Mouse (Mus musculus) cerebellum, adult (tissue): ENCODE data around the gene Tlr9.

Experiments
- ATAC-seq: cut with Nextera tagmentation; 2 replicates; pipeline ENCODE4 v1.9.2; 2017; ENCODE audit warnings: mild to moderate bottlenecking, moderate library complexity, mixed read lengths; ENCODE audit not compliant: insufficient number of reproducible peaks, low FRiP score, low TSS enrichment

Gene Tlr9

DNA sequence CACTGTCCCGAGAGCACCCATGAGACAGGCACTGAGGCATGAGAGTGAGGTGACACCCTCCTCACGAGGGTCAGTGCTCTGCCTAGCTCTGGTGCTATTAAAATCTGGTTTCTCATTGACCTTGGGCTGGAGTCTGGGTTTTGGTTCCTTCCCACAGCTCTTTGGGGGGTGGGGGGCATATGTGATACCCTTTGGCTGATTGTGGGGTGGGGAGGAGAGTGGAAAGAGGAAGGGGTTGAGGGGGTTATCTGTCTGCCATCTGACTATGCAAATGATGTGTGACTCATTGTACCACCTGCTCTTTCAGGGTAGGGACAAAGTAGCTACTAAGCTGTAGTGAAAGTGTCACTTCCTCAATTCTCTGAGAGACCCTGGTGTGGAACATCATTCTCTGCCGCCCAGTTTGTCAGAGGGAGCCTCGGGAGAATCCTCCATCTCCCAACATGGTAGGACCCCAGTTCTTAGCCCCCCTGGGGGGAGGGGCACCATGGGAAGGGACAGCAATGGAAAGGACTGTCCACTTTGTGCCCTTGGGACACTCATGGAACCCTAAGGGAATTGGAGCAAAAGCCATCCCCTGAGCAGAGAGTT is at the start of gene Tlr9:
TSS of gene Tlr9 (plus strand) at position 338 of the 591 bp plus-strand sequence.
- no peak for ATAC-seq

DNA sequence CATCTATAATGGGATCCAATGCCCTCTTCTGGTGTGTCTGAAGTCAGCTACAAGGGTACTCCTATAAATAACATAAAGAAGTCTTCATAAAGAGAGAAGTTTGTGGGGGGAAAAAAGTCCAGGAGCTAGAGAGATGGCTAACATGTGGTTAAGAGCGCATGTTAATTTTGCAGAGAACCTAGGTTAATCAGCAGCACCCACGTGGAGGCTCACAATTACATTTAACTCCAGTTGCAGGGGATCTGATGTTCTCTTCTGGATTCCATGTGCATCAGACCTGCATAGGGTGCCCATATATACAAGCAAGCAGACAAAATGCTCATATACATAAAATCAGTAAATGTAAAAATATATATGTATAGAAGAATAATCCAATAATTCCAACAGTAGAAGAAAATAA is 49.0 kb upstream of the Tlr9 start:
- ATAC-seq = no peak

DNA sequence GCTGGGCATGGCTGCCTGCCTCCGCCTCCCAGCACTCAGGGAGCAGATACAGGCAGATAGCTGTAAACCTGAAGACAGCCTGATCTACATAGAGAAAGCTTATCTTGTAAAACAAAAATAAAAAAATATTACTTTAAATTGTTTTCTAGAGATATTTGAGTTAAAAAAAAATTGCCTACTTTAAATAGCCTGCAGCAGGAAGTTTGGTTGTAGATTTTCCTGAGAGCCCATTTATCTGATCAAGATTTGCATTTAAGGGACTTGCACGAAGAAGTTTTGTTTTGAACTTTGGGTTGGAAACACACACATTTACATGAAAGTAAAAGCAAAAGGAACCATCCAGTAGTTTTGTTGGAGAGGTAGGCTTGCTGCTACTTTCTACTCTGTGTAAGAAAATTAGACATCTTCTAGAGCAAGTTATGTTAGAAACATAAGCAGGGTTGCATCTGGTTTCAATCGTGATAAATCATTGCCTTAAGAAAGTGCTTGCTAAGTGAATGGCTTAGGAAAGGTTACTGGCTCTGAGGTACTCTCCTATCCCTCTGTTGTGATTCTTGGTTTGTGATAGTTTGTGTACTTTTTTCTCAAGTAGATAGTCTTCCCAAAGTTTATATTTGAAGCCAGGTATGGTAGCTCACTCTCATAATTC is 46.7 kb upstream of the Tlr9 start:
- ATAC-seq = no peak

DNA sequence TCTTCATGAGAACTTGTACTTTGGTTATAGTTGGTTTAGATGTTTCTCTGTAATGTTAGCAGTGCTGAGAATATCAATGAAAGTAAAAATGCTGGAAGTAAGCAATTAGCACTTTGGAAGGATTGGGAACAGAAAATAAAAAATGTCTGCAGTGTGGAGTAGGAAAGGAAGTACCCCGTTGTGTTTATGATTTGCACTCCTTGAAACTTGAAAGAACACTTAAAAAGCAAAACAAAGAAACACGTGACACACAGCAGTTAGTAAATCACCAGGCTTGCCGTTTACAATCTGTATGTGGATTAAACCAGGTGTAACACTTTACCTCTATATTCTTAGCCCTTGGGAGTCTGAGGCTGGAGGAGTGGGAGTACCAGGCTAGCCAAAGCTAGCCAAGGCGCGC is 45.6 kb upstream of the Tlr9 start:
- no peak for ATAC-seq

DNA sequence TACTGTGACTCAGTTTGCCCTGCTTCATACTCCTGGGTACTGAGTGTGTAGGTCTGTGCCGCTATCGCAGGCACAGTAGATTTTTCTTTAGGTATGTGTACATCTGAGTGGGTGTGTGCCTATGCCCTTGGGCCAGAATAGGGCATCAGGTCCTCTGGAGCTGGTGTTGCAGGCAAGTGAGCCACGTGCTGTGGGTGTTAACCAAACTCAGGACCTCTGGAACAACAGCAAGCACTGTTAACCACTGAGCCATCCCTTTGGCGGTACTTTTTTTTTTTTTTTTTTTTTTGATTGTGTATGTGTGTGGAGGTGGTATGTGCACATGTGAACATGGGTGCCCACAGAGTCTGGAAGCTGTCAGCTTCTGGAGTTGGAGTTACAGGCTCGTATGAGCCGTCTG is 44.6 kb upstream of the Tlr9 start:
- no peak for ATAC-seq

DNA sequence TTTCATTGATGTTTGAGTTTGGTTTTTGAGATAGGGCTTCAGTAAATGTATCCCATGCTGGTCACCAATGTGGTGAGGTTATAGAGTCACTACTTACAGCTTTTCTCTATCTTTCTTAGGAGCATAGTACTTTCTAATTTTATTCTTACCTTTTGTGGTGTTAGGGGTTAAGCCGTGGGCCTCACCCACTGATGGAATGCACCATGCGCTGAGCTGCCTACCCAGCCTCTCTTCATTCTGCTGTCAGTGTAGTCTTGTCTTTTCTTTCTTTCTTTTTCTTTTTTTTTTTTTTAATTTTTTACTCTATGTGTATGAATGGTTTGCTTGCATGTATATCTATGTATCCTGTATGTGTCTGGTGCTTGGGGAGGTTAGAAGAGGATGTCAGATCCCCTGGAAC is 42.9 kb upstream of the Tlr9 start:
- ATAC-seq = no peak

DNA sequence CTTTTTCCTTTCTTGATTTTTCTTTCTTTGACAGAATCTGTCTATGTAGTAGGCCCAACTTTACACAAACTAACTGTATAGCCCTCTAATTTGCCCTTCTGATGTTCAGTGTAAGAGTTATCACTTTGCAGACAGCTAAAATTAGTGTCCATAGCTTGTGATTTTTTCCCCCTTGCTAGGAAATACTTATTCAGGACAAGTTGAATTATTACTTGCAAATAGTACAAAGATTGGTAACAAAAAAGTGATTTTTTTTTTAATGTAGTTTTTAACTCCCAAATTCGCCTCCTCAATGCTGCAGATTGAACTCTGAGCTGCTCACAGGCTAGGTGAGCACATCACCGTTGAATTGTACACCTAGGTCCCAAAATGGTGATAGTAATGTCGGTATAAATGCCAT is 42.4 kb upstream of the Tlr9 start:
- no peak for ATAC-seq

DNA sequence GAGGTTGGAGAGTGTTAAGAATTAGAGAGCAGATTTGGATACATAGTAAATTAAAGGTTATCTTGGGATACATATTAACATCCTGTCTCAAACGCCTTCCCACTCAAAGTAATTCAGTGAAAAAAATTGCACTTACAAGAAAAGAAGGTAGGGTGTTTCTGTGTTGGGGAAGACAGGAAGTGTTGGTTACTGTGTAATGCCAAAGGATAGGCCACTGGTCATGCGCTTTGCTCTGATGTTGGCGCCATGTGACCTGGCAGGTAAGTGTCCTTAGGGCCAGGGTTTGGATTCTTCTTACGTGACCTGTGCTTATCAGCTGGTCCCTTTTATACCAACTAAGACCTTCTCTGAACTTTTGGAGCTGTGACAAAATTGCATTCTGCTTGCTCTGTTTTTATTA is 40.3 kb upstream of the Tlr9 start:
- ATAC-seq = no peak

DNA sequence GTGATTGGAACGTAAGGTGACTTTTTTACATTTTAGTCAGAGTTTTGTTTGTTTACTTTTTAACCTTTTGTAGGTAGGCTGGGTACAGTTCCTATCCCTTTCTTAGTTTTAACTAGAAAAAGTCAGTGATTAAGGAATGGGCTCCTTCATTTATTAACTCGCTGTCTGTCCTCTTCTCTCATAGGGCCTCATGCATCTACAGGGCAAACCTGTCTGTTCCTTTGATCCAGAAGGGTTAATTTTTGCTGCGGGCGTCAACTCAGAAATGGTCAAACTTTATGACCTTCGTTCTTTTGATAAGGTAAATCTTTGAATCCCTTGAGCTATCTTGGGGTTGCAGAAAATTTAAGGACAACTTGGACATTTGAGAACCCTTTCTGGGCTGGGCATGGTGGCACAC is 38.4 kb upstream of the Tlr9 start:
- ATAC-seq = no peak

DNA sequence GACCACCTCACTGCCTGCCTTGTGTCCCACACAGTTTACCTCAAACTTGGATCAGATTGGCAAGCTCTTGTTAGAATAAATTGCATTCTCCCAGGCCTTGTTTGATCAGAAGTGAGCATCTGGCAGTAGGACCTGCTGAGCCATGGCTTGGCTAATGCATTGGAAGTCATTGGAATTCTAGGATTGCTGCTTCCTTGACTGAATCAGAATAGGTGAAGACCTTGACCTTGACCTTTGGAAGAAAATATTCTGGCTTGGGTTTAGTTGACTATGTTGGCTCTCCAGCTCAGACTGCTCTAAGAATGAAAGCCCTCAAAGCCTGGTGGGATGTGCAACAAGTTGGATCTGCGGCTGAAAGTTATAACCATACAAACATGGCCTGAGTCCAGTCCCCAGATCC is 31.0 kb upstream of the Tlr9 start:
- no peak for ATAC-seq

DNA sequence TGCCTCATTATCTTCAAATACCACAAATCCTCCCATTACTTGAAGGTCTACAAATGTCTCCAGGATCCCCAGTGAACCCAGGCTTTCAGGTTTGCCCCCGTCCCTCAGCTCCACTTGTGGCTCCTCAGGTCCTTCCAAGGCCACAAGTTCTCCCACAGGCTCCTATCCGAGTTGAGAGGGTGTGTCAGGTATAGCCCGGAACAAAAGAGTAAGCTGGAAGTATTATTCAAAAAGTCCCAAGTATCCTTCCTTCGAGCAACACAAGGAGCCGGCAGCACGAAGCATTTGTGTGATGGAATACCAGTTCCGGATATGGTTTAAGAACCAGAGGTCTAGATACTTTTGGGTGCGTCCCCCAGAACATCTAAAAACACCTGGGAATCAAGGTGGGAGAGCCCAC is 30.4 kb upstream of the Tlr9 start:
- ATAC-seq = no peak

DNA sequence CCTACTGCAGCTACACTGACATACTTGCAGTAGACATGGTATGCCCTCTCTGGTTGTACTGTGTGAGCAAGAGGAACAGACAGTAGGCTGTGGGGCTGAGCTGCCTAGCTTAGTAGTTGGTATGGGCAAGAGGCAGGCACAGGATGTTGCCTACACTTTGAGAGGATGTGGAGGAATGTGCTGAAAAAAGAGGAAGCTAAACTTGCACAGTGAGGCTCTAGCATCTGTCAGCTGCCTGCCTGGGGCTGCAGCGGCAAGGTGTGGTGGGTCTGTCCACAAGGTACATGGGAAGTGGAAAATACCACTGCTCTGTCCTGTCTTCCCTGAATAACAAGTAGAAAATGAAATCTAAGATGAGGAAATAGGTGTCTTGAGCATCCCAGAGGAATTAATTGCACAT is 29.4 kb upstream of the Tlr9 start:
- ATAC-seq = no peak

DNA sequence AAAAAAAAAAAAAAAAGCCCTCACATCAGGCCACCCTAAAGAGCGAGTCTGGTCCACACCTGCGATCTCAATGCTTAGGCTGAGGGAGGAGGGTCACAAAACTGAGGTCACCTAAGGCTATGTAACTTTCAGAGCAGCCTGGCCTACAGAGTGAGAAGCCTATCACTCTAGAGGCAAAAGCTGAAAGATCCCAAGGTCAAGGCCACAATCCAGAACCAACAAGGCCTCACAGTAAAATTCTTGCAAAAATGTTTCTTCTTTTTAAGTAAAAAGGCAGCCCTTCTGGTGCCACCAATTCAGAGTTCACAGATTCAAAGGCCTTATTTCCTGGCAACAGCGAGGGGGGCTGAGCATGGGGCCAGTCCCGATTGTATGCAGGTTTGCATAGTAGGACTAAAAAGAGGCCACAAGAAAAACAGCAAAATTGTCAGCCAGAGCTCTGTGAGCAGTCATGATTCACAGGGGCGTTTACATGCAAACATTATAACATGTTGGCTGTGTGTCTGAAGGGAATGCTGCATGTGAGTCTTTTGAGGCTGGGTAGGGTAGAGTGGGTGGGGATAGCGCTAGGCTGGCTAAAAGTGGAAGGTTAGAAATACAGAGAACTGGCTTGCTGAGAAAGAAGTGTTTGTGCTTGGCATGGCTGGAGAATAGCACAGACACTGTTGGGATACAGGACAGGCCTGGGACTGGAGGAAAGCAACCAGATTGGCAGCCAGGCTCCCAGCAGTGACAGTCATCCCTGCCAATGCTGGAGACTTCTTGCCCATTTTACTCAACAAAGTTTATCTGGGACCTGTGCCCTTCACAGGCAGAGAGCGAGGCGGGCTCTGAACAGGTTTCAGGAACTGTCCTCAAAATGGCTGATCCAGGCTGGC is 28.2 kb upstream of the Tlr9 start:
- ATAC-seq = peak; percentile 59; the same call in 1 of the 2 replicates

DNA sequence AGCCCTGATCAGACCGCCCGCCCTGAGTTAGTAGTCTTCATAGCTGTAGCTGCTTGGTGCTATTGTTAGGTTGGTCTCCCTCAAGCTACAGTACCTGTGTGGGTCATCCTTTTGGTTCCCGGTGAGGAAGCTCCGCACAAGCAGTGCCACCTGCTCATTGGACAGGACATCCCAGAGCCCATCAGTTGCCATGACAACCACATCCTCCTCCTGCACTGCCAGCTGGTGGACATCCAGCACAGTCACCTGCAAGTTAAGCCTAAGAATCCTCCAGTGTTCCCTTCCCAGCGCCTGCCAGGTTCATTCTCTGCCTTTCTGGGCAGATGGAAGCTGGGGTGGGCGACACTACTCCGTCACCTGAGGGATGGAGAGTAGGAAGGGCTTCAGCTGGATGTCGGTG is 26.7 kb upstream of the Tlr9 start:
- peak; percentile 74; the same call in 1 of the 2 replicates for ATAC-seq

DNA sequence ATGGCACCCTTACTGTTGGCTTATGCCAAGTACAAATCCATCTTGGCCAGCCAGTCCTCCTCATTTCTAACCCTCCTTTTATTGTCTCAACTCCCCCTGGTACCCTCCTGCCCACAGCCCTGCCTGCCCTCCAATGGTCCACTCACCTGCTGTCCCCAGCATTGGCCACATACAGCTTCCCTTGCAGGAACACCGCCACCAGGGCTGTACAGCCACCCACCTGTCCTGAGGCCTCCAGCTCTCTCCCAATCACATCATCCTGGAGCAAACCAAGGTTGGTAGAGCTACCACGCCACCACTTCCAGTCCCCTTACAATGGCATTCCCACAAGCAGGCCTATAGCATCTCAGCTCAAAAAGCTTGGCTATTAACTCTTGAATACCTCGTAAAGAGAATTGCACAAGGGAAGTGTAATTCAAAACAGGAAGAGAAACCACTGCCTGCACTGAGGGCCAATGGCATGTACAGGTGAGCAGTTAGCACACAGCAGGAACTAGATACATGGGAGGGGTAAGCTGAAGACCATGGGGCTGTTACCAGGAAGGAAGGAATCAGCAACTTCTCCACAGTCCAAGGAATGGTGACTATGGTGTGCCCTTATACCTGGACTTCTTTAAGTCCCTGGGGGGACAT is 25.2 kb upstream of the Tlr9 start:
- ATAC-seq = no peak

DNA sequence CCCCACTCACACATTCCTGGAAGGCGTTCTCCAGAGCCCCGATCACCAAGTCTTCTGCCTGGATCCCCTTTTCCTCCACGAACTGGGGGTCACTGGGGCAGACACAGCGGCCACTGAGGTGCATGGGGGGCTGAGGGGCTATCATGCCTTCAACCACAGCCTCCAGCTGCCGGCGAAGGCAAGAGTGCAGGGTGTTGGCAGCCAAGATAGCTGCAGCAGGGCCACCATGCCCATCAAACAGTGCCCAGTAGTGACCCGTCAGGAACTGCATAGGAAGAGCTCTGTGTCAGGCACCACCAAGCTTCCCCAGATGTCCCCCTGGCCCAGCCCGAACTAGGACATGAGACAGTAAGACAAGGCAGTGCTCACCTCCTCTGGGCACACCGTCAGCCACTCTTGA is 24.7 kb upstream of the Tlr9 start:
- ATAC-seq = no peak

DNA sequence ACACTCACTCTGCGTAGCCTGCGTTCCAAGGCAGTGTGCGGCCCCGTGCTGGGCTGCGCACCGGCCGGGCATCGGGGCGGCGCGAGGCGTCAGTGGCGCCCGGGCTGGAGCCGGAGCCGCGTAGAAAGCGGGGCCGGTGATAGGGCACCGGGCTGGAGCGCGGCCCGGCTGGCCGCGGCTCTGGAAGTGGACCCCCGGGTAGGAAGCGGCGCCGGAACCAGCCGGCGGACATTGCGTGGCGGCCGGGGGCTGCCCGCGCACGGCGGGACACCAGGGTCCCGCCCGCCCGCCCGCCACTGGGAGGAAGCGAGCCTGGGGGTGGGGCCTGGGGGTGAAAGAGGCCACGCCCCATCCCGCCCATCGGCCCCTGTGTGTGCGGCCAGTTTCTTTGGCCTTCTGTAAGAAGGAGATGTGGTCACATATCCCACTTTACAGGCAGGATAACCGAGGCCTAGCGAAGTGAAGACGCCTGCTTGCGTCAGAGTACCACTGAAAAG is 23.4 kb upstream of the Tlr9 start:
- ATAC-seq = no peak

DNA sequence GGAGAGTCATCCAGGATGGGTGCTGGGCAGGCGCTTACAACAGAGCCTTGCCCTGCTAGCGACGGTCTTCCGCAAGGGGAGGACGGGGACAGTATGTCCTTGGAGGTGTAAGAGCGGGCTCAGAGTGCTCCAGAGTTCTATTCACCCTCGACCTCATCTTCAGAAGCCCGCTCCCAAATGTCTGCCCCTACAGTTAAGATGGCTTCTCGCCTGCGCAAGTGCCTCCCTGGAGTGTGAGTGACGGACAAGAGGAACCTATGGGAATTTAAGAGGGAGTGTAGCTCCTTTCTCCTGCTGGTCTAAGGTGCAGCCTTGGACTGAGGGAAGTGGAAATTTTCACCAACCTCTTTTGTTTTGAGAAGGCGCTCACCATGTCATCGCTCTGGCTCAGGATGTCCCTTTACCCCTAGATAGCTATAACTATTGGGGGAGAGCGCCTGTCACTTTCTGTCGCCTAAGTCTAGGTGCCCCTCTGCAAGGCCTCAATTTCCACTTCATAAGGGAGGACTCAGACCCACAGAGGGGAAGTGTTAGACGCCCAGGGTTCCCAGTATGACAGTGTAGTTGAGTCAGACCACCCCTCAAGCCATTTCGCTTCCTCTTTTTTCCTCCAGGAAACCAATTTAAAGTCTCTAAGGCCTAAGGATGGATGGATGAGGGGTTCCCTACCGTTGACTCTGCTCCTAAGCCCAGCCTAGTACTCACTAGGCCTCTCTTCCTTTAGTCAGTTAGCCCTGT is 22.7 kb upstream of the Tlr9 start, which contains the start of gene Ppm1m:
TSS of gene Ppm1m (minus strand) at position 212 of the 738 bp plus-strand sequence.
- no peak for ATAC-seq

DNA sequence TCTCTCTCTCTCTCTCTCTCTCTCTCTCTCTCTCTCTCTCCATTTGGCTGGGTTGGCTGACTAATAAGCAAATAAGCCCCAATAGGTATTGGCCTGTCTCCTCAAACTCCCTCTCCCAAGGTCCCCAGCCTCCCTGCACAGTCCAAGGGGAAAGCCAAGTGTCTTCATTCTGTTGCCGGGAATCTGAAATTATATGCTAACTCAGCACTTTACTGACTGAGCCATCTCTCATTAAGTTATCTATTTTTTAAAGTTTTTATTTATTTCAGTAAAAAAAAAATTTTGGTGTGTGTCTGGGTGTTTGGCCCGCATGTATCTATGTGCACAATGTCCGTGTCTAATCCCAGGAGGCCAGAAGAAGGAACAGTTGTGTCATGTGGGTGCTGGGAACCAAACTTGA is 20.5 kb upstream of the Tlr9 start:
- ATAC-seq = no peak
